In genomic region chr17:12886620-12887019, GRCm38 (mm10) we compare ENCODE assay signal across 14 mouse cellular contexts. TPM values are rescaled to one million over a fixed set of nuclear protein-coding genes. Genes with fewer than 3 reads are reported as not detected.
DNase-seq lines count a peak whose midpoint lies in the region; ATAC-seq and TF ChIP-seq lines count a peak whose summit lies in the region.
"Had no signal": no experiment of that assay in that cellular context is flagged by ENCODE, and none has a peak within 500 bp of the region (broad histone marks: within the 10 kb centered on the region; RNA-seq: fewer than 3 reads in every experiment).

No protein-coding gene starts in this region.

- WGBS in embryonic facial prominence, embryonic 13.5 days, result 40% methylated on average over 6 of the region's 6 CpGs
- WGBS in embryonic facial prominence, embryonic 10.5 days, result 37% methylated on average over 6 of the region's 6 CpGs
- 18% methylated on average over 6 of the region's 6 CpGs for whole genome bisulfite sequencing in thymus, adult 2 months
- WGBS in intestine, embryonic 16.5 days, result 45% methylated on average over 6 of the region's 6 CpGs

- no peaks in the 10 kb centered on the region for H3K9me3 ChIP-seq in embryonic facial prominence, embryonic 13.5 days
- no peaks in the 10 kb centered on the region for H3K9me3 ChIP-seq in embryonic facial prominence, embryonic 10.5 days
- H3K9me3 ChIP-seq in intestine, embryonic 16.5 days (ENCODE audit: control insufficient read depth, low read length), result no peaks in the 10 kb centered on the region
- H3K9me3 ChIP-seq: embryonic facial prominence, embryonic 15.5 days; liver, embryonic 15.5 days; megakaryocyte, embryonic 14.5 days had no signal

- peak overlapping the region; percentile 23; the same call in 1 of the 2 replicates for H3K27ac ChIP-seq in embryonic facial prominence, embryonic 13.5 days
- H3K27ac ChIP-seq in embryonic facial prominence, embryonic 10.5 days (replicated peaks), result no peak overlapping the region
- no peak overlapping the region; the same call in 1 of the 2 replicates for H3K27ac ChIP-seq in thymus, adult 2 months (ENCODE audit: control insufficient read depth, insufficient read depth, low read length)
- no peak overlapping the region for H3K27ac ChIP-seq in intestine, embryonic 16.5 days (ENCODE audit: low read length)
- H3K27ac ChIP-seq: embryonic facial prominence, embryonic 15.5 days; liver, embryonic 15.5 days had no signal

- peaks cover 13% of the 10 kb centered on the region for H3K4me1 ChIP-seq in embryonic facial prominence, embryonic 13.5 days
- H3K4me1 ChIP-seq in embryonic facial prominence, embryonic 10.5 days, result no peaks in the 10 kb centered on the region
- peaks cover 6% of the 10 kb centered on the region; the same call in 1 of the 2 replicates for H3K4me1 ChIP-seq in thymus, adult 2 months (replicated peaks; ENCODE audit: control insufficient read depth, insufficient read depth, low read length)
- no peaks in the 10 kb centered on the region; the same call in 1 of the 2 replicates for H3K4me1 ChIP-seq in intestine, embryonic 16.5 days (ENCODE audit: control insufficient read depth, insufficient read depth, low read length)
- H3K4me1 ChIP-seq: liver, embryonic 15.5 days had no signal

- no peak for ATAC-seq in embryonic facial prominence, embryonic 13.5 days (ENCODE audit: insufficient number of reproducible peaks, insufficient read depth, low FRiP score, low TSS enrichment, low read depth)
- ATAC-seq in intestine, embryonic 16.5 days, result peak; percentile 46; the same call in 1 of the 2 replicates
- no peak for ATAC-seq in cerebellum, adult (ENCODE audit: insufficient number of reproducible peaks, low FRiP score, low TSS enrichment)
- ATAC-seq: Patski had no signal

- H3K27me3 ChIP-seq in embryonic facial prominence, embryonic 13.5 days, result no peaks in the 10 kb centered on the region
- H3K27me3 ChIP-seq in embryonic facial prominence, embryonic 10.5 days (replicated peaks; ENCODE audit: low read depth, poor library complexity, severe bottlenecking), result no peaks in the 10 kb centered on the region
- H3K27me3 ChIP-seq in thymus, adult 2 months (ENCODE audit: control insufficient read depth, insufficient read depth, low read length), result no peaks in the 10 kb centered on the region
- H3K27me3 ChIP-seq in intestine, embryonic 16.5 days (replicated peaks; ENCODE audit: control insufficient read depth, insufficient read depth, low read length), result no peaks in the 10 kb centered on the region
- H3K27me3 ChIP-seq: embryonic facial prominence, embryonic 15.5 days; liver, embryonic 15.5 days; Patski had no signal

- no peak for DNase-seq in embryonic facial prominence, embryonic 10.5 days (ENCODE audit: low spot score)
- DNase-seq in thymus, adult 2 months, result peak; percentile 24
- DNase-seq in thymus, adult 18-20 months, result no peak
- peak; percentile 62 for DNase-seq in thymus, postnatal 4 days
- no peak for DNase-seq in embryo, embryonic 10.5 days (ENCODE audit: low spot score)
- DNase-seq: cerebellum, adult 9-10 months; kidney, adult 11 months had no signal

- no peak overlapping the region for H3K9ac ChIP-seq in embryonic facial prominence, embryonic 13.5 days
- no peak overlapping the region for H3K9ac ChIP-seq in intestine, embryonic 16.5 days (ENCODE audit: low read depth, low read length)
- H3K9ac ChIP-seq: embryonic facial prominence, embryonic 15.5 days; liver, embryonic 15.5 days had no signal

- H3K36me3 ChIP-seq in embryonic facial prominence, embryonic 13.5 days, result 0 out of 2 replicates have a peak, but pooled peaks cover 18% of the 10 kb centered on the region
- H3K36me3 ChIP-seq in embryonic facial prominence, embryonic 10.5 days (replicated peaks), result peaks cover 43% of the 10 kb centered on the region
- H3K36me3 ChIP-seq in thymus, adult 2 months (ENCODE audit: control insufficient read depth, insufficient read depth, low read length), result no peaks in the 10 kb centered on the region
- H3K36me3 ChIP-seq in intestine, embryonic 16.5 days (ENCODE audit: control insufficient read depth, insufficient read depth, low read length), result no peaks in the 10 kb centered on the region; the same call in 1 of the 2 replicates
- H3K36me3 ChIP-seq: liver, embryonic 15.5 days had no signal

- no peak for TF ChIP-seq POLR2A in thymus, adult 2 months (IDR thresholded peaks at IDR 0.05; ENCODE audit: control insufficient read depth, extremely low read depth, insufficient read depth, low read length, poor library complexity)

- no peak overlapping the region for H3K4me2 ChIP-seq in embryonic facial prominence, embryonic 13.5 days
- no peak overlapping the region for H3K4me2 ChIP-seq in intestine, embryonic 16.5 days (ENCODE audit: low read depth, low read length)
- H3K4me2 ChIP-seq: embryonic facial prominence, embryonic 15.5 days; liver, embryonic 15.5 days had no signal

- H3K4me3 ChIP-seq in embryonic facial prominence, embryonic 13.5 days, result no peak overlapping the region
- no peak overlapping the region for H3K4me3 ChIP-seq in embryonic facial prominence, embryonic 10.5 days
- no peak overlapping the region for H3K4me3 ChIP-seq in thymus, adult 2 months (ENCODE audit: control insufficient read depth, insufficient read depth, low read length)
- H3K4me3 ChIP-seq in intestine, embryonic 16.5 days (ENCODE audit: low read length), result no peak overlapping the region
- H3K4me3 ChIP-seq: embryonic facial prominence, embryonic 15.5 days; liver, embryonic 15.5 days; megakaryocyte, embryonic 14.5 days had no signal

- no peak for TF ChIP-seq CTCF in thymus, adult 2 months (IDR thresholded peaks at IDR 0.05; ENCODE audit: borderline replicate concordance, control insufficient read depth, extremely low read depth, insufficient read depth, low read length, poor library complexity)

RNA-seq across cellular contexts. Expression of gene Mrgprh, which starts 10.8 kb away (rescaled TPM):
- not detected in 2 replicates for polyA plus RNA-seq in embryonic facial prominence, embryonic 13.5 days (2015; fragmentation: Nextera tagmentation; extraction: Ambion mirVana)
- not detected in 2 replicates for polyA plus RNA-seq in embryonic facial prominence, embryonic 10.5 days (2016; fragmentation: Nextera tagmentation; extraction: Ambion mirVana)
- polyA plus RNA-seq in thymus, adult 2 months (2012; rRNA removed), result 0.24 TPM in 1 of 2 replicates, not detected in the other
- polyA plus RNA-seq in intestine, embryonic 16.5 days (2015; fragmentation: Nextera tagmentation; extraction: Ambion mirVana), result not detected in 2 replicates
- polyA plus RNA-seq: liver, embryonic 15.5 days; Patski had no signal

RNA-seq across cellular contexts. Expression of gene Mas1, which starts 18.7 kb away (rescaled TPM):
- 1.2 and 2.1 TPM in 2 replicates for polyA plus RNA-seq in embryonic facial prominence, embryonic 13.5 days (2015; fragmentation: Nextera tagmentation; extraction: Ambion mirVana)
- 0.44 and 0.72 TPM in 2 replicates for polyA plus RNA-seq in embryonic facial prominence, embryonic 10.5 days (2016; fragmentation: Nextera tagmentation; extraction: Ambion mirVana)
- polyA plus RNA-seq in thymus, adult 2 months (2012; rRNA removed), result 0.28 and 0.66 TPM in 2 replicates
- 0.28 and 0.78 TPM in 2 replicates for polyA plus RNA-seq in intestine, embryonic 16.5 days (2015; fragmentation: Nextera tagmentation; extraction: Ambion mirVana)
- polyA plus RNA-seq: Patski had no signal

RNA-seq across cellular contexts. Expression of gene Pnldc1, which starts 23.4 kb away (rescaled TPM):
- 1.8 and 3.5 TPM in 2 replicates for polyA plus RNA-seq in embryonic facial prominence, embryonic 13.5 days (2015; fragmentation: Nextera tagmentation; extraction: Ambion mirVana)
- polyA plus RNA-seq in embryonic facial prominence, embryonic 10.5 days (2016; fragmentation: Nextera tagmentation; extraction: Ambion mirVana), result 2.4 and 3.4 TPM in 2 replicates
- polyA plus RNA-seq in thymus, adult 2 months (2012; rRNA removed), result 1.8 and 2.1 TPM in 2 replicates
- polyA plus RNA-seq in intestine, embryonic 16.5 days (2015; fragmentation: Nextera tagmentation; extraction: Ambion mirVana), result 0.53 and 1.1 TPM in 2 replicates

RNA-seq across cellular contexts. Expression of gene Tcp1, which starts 28.9 kb away (rescaled TPM):
- 429 and 454 TPM in 2 replicates for polyA plus RNA-seq in embryonic facial prominence, embryonic 13.5 days (2015; fragmentation: Nextera tagmentation; extraction: Ambion mirVana)
- polyA plus RNA-seq in embryonic facial prominence, embryonic 10.5 days (2016; fragmentation: Nextera tagmentation; extraction: Ambion mirVana), result 548 and 551 TPM in 2 replicates
- polyA plus RNA-seq in thymus, adult 2 months (2012; rRNA removed), result 82.2 and 93.1 TPM in 2 replicates
- 307 and 348 TPM in 2 replicates for polyA plus RNA-seq in intestine, embryonic 16.5 days (2015; fragmentation: Nextera tagmentation; extraction: Ambion mirVana)

RNA-seq across cellular contexts. Expression of gene Mrpl18, which starts 29.5 kb away (rescaled TPM):
- 136 and 172 TPM in 2 replicates for polyA plus RNA-seq in embryonic facial prominence, embryonic 13.5 days (2015; fragmentation: Nextera tagmentation; extraction: Ambion mirVana)
- polyA plus RNA-seq in embryonic facial prominence, embryonic 10.5 days (2016; fragmentation: Nextera tagmentation; extraction: Ambion mirVana), result 198 and 200 TPM in 2 replicates
- 48.4 and 54.8 TPM in 2 replicates for polyA plus RNA-seq in thymus, adult 2 months (2012; rRNA removed)
- polyA plus RNA-seq in intestine, embryonic 16.5 days (2015; fragmentation: Nextera tagmentation; extraction: Ambion mirVana), result 159 and 183 TPM in 2 replicates

Comparison
In these comparisons a context has a peak if more than half of its experiments do, and no peak if none do; other contexts are left out.
1. DNase-seq: peak in thymus, adult 2 months (single experiment) and thymus, postnatal 4 days (single experiment); none in embryonic facial prominence, embryonic 10.5 days (single experiment), thymus, adult 18-20 months (0 of 2) and embryo, embryonic 10.5 days (single experiment).